Mouse (Mus musculus) cerebellum, adult 8-10 months (tissue): ENCODE data around the gene Gm21188.
"Not testable (repeated sequence)": the region's sequence is repeated elsewhere in the genome, so short reads cannot be mapped to it uniquely, and the experiment has no call there.

Experiments
- DNase-seq: peaks from one replicate; pipeline ENCODE4 v3.0.0; 2022

Gene Gm21188

GRCm38 (mm10) chr13:120026373-120026772 lies 25.6 kb downstream of the Gm21188 start:
- not testable (repeated sequence) for DNase-seq

- not testable (repeated sequence) for DNase-seq
Observed at GRCm38 (mm10) chr13:120025576-120025975, 26.4 kb downstream of the Gm21188 start.

- not testable (repeated sequence) for DNase-seq
Observed at GRCm38 (mm10) chr13:120025004-120025403, 27.0 kb downstream of the Gm21188 start.

GRCm38 (mm10) chr13:120024581-120024980 lies 27.4 kb downstream of the Gm21188 start:
- not testable (repeated sequence) for DNase-seq

GRCm38 (mm10) chr13:120021477-120021876 lies 30.5 kb downstream of the Gm21188 start:
- DNase-seq: not testable (repeated sequence)

GRCm38 (mm10) chr13:120015348-120016007 lies 36.5 kb downstream of the Gm21188 start:
- not testable (repeated sequence) for DNase-seq

- DNase-seq: not testable (repeated sequence)
Observed at GRCm38 (mm10) chr13:120013962-120014361, 38.0 kb downstream of the Gm21188 start.

GRCm38 (mm10) chr13:120013544-120013943 lies 38.5 kb downstream of the Gm21188 start:
- not testable (repeated sequence) for DNase-seq

GRCm38 (mm10) chr13:120010068-120010467 lies 41.9 kb downstream of the Gm21188 start:
- not testable (repeated sequence) for DNase-seq

GRCm38 (mm10) chr13:119999215-119999614 lies 52.8 kb downstream of the Gm21188 start:
- not testable (repeated sequence) for DNase-seq

- not testable (repeated sequence) for DNase-seq
Observed at GRCm38 (mm10) chr13:119998442-119999086, 53.4 kb downstream of the Gm21188 start.

GRCm38 (mm10) chr13:119991917-119992496 lies 60.0 kb downstream of the Gm21188 start:
- DNase-seq: not testable (repeated sequence)

- not testable (repeated sequence) for DNase-seq
Observed at GRCm38 (mm10) chr13:119991264-119991663, 60.7 kb downstream of the Gm21188 start.
